Mouse (Mus musculus) myocyte (in vitro differentiated cells): ENCODE data around the gene Thyn1. TPM values are rescaled to one million over a fixed set of nuclear protein-coding genes. Genes with fewer than 3 reads are reported as not detected.

ENCODE experiments used
- H3K27me3 ChIP-seq: one replicate; pipeline ENCODE4 v1.6.1; 2011; ENCODE audit not compliant: control insufficient read depth, insufficient read depth, insufficient read length
- H3K36me3 ChIP-seq: one replicate; pipeline ENCODE4 v1.6.1; 2011; ENCODE audit not compliant: control insufficient read depth, insufficient read depth
- H3K4me2 ChIP-seq: one replicate; pipeline ENCODE4 v1.6.1; 2011; ENCODE audit warnings: low read depth, control low read depth
- H3K4me3 ChIP-seq: one replicate; pipeline ENCODE4 v1.5.1; 2011; ENCODE audit warnings: mild to moderate bottlenecking, control low read depth, moderate library complexity
- H3K79me2 ChIP-seq: one replicate; pipeline ENCODE4 v1.6.1; 2011; ENCODE audit not compliant: control insufficient read depth, insufficient read depth
- H3ac ChIP-seq: one replicate; pipeline ENCODE4 v1.6.1; 2011; ENCODE audit not compliant: control insufficient read depth, insufficient read length
- CEBPB ChIP-seq: IDR thresholded peaks from 2 replicates; pipeline ENCODE4 v1.6.1; 2011; ENCODE audit warnings: mild to moderate bottlenecking, moderate library complexity; ENCODE audit not compliant: poor library complexity, insufficient read depth, severe bottlenecking
- E2F4 ChIP-seq: IDR thresholded peaks from one replicate; pipeline ENCODE4 v1.6.1; 2011; ENCODE audit warnings: mild to moderate bottlenecking, control low read depth, moderate library complexity; ENCODE audit not compliant: insufficient read depth
- MAX ChIP-seq: IDR thresholded peaks from one replicate; pipeline ENCODE4 v1.6.1; 2011; ENCODE audit warnings: low read depth, mild to moderate bottlenecking, control low read depth
- MYOD1 ChIP-seq, 3 experiments: IDR thresholded peaks; one replicate each; pipeline ENCODE4 v1.6.1; 2011; ENCODE audit warnings: control low read depth in 2 of 3, low read depth in 2 of 3, mild to moderate bottlenecking in 2 of 3, moderate library complexity in 1 of 3; ENCODE audit not compliant: insufficient read length in 2 of 3, control insufficient read depth in 1 of 3
- MYOG ChIP-seq, 3 experiments: IDR thresholded peaks; one replicate each; pipeline ENCODE4 v1.6.1; 2011; ENCODE audit warnings: control low read depth in 2 of 3, low read depth in 2 of 3, mild to moderate bottlenecking in 2 of 3; ENCODE audit not compliant: insufficient read length in 2 of 3, control insufficient read depth in 1 of 3, insufficient read depth in 1 of 3
- POLR2A ChIP-seq: IDR thresholded peaks from one replicate; pipeline ENCODE4 v1.6.1; 2011; ENCODE audit warnings: low read depth, mild to moderate bottlenecking, control low read depth, moderate library complexity; ENCODE audit not compliant: insufficient read length
- POLR2AphosphoS2 ChIP-seq: IDR thresholded peaks from one replicate; pipeline ENCODE4 v1.6.1; 2011; ENCODE audit warnings: low read depth, control low read depth; ENCODE audit not compliant: insufficient read length
- REST ChIP-seq: IDR thresholded peaks from one replicate; pipeline ENCODE4 v1.6.1; 2011; ENCODE audit warnings: mild to moderate bottlenecking, control low read depth, moderate library complexity; ENCODE audit not compliant: insufficient read depth, insufficient read length
- SRF ChIP-seq: IDR thresholded peaks from one replicate; pipeline ENCODE4 v1.6.1; 2011; ENCODE audit warnings: low read depth; ENCODE audit not compliant: control insufficient read depth, insufficient read length
- TCF12 ChIP-seq: IDR thresholded peaks from one replicate; pipeline ENCODE4 v1.6.1; 2011; ENCODE audit warnings: mild to moderate bottlenecking, control low read depth; ENCODE audit not compliant: poor library complexity, insufficient read depth, severe bottlenecking
- TCF3 ChIP-seq: IDR thresholded peaks from one replicate; pipeline ENCODE4 v1.6.1; 2011; ENCODE audit warnings: low read depth, control low read depth; ENCODE audit not compliant: insufficient read length
- USF1 ChIP-seq: IDR thresholded peaks from one replicate; pipeline ENCODE4 v1.6.1; 2011; ENCODE audit warnings: low read depth, mild to moderate bottlenecking, control low read depth, moderate library complexity
- polyA plus RNA-seq: library from polyadenylated mRNA; unstranded; fragments of >200 nt; fragmentation: generic; extraction: Trizol; gene quantifications from one replicate; pipeline ENCODE4 v1.2.1, GENCODE M21; 2012; ENCODE audit warnings: missing spikeins

The Thyn1 gene
- polyA plus RNA-seq, 1 experiment = 68.6 TPM

DNA sequence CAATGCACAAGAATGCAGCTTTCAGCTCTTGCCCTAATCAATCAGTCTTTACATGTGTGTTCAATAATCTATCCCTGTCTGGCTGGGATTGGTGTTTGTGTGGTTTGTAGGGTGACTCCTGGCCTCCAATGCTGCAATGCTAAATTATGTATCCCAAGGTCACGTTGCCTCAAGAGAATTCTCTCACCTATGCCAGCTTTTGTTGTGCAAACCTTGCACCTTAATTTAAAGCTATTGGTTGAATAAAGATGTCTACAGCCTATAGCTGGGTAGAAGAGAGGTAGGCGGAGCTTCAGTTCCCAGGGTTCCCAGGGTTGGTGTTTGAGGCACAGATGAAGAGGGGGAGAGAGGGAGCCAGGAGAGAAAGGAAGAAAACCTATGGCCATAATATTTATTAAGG, 2.0 kb upstream of the Thyn1 start:
- Histone ChIP-seq H3K79me2 (peaks cover 40% of the 10 kb centered on the region), H3K27me3 (no peaks in the 10 kb centered on the region), H3K4me2 (no peak overlapping the region), H3K4me3 (no peak overlapping the region), H3K36me3 (no peaks in the 10 kb centered on the region), H3ac (no peak overlapping the region)
- TF ChIP-seq REST (no peak), SRF (no peak), MYOD1 (IDR thresholded peaks at IDR 0.05; ENCODE audit: control insufficient read depth in 1 of 3, insufficient read length in 2 of 3, low read depth in 2 of 3) (no peak), MYOG (IDR thresholded peaks at IDR 0.05; ENCODE audit: control insufficient read depth in 1 of 3, insufficient read depth in 1 of 3, insufficient read length in 2 of 3, low read depth in 2 of 3) (no peak), TCF12 (no peak), E2F4 (no peak), POLR2AphosphoS2 (no peak), CEBPB (no peak), USF1 (no peak), POLR2A (no peak), MAX (no peak), TCF3 (no peak)

DNA sequence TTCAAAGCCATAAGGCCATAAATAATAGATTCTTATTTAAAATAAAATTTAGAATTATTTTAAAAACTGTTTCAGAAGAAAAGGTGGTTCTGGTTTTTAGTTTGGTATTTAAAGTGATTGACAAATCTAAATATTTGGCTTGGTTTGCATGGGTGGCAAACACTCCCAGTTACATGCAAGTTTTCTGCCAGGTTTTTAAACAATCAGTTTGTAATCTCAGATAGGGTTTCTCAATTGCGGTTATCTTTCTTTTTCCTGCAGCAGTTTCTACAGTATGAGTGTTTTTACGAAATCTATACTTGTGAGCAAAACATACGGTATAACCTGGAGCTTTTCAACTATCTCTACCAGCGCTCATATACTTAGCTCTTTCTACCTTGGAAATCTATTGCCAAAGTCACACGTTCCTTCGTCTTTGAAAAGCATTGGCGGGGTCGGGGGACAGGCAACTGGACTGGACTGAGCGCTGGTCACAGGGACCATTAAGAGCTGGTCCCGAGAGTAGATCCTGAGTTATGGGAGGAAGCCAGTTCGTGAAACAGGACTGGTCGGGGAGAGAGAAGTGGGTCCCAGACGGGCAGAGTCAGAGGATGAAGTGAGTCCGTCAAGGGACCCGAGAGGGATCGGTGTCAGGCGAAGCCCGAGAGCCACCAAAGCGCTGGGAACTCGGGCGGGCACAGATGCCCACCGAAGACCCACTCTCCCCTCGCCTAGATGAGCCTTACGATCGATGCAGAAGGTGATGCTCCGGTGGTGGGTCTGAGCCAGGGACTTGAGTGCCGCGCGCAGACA, 645 bp upstream of the Thyn1 start:
- peak overlapping the region; percentile 94 for H3K4me3 ChIP-seq
- peaks cover 7% of the 10 kb centered on the region for H3K36me3 ChIP-seq
- no peaks in the 10 kb centered on the region for H3K27me3 ChIP-seq
- peak overlapping the region; percentile 77 for H3ac ChIP-seq
- peak overlapping the region; percentile 82 for H3K4me2 ChIP-seq
- no peak for TF ChIP-seq REST
- TF ChIP-seq E2F4 = no peak
- no peak for TF ChIP-seq MYOD1 (IDR thresholded peaks at IDR 0.05; ENCODE audit: control insufficient read depth in 1 of 3, insufficient read length in 2 of 3, low read depth in 2 of 3)
- no peak for TF ChIP-seq TCF3
- TF ChIP-seq CEBPB = no peak
- no peak for TF ChIP-seq POLR2AphosphoS2
- peaks cover 40% of the 10 kb centered on the region for H3K79me2 ChIP-seq

GRCm38 (mm10) chr9:27005231-27005630, 5.7 kb downstream of the Thyn1 start:
- H3ac ChIP-seq = no peak overlapping the region
- H3K27me3 ChIP-seq = no peaks in the 10 kb centered on the region
- TF ChIP-seq MYOD1 (IDR thresholded peaks at IDR 0.05; ENCODE audit: control insufficient read depth in 1 of 3, insufficient read length in 2 of 3, low read depth in 2 of 3) (no peak), MAX (no peak), REST (no peak), POLR2AphosphoS2 (no peak), TCF12 (no peak), USF1 (no peak), POLR2A (no peak), TCF3 (no peak), CEBPB (no peak), MYOG (IDR thresholded peaks at IDR 0.05; ENCODE audit: control insufficient read depth in 1 of 3, insufficient read depth in 1 of 3, insufficient read length in 2 of 3, low read depth in 2 of 3) (no peak), SRF (no peak), E2F4 (no peak)
- peaks cover 12% of the 10 kb centered on the region for H3K79me2 ChIP-seq
- H3K36me3 ChIP-seq = peaks cover 33% of the 10 kb centered on the region
- no peak overlapping the region for H3K4me3 ChIP-seq
- H3K4me2 ChIP-seq = no peak overlapping the region

DNA sequence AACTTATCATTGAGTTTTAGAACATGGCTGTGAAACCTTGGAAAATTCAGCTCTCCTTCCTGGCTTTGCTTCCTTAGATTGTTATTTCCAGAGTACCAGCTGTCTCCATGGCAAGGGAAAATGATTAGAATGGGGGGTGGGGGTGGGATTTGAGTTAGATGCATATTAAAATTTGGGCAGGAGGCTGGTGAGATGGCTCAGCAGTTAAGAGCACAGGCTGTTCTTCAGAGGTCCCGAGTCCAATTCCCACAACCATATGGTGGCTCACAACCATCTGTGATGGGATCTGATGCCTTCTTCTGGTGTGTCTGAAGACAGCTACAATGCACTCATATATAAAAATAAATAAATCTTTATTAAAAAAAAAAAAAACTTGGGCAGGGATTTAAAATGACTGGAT, 6.4 kb downstream of the Thyn1 start:
- Histone ChIP-seq H3K4me3 (no peak overlapping the region), H3K79me2 (peaks cover 5% of the 10 kb centered on the region), H3ac (no peak overlapping the region), H3K36me3 (peaks cover 33% of the 10 kb centered on the region), H3K4me2 (no peak overlapping the region), H3K27me3 (no peaks in the 10 kb centered on the region)
- no peak for TF ChIP-seq TCF12
- no peak for TF ChIP-seq POLR2AphosphoS2

GRCm38 (mm10) chr9:27006866-27007265, 7.4 kb downstream of the Thyn1 start:
- H3K4me2 ChIP-seq = no peak overlapping the region
- peaks cover 38% of the 10 kb centered on the region for H3K36me3 ChIP-seq
- no peak overlapping the region for H3K4me3 ChIP-seq
- no peak for TF ChIP-seq E2F4
- H3K27me3 ChIP-seq = no peaks in the 10 kb centered on the region
- no peaks in the 10 kb centered on the region for H3K79me2 ChIP-seq
- H3ac ChIP-seq = no peak overlapping the region
